Mouse (Mus musculus) hindbrain, embryonic 16.5 days (tissue): ENCODE results near the gene Phip. TPM values are rescaled to one million over a fixed set of nuclear protein-coding genes. Genes with fewer than 3 reads are reported as not detected.

Experiments used
- ATAC-seq: fragments of 200-750 bp; cut with Nextera tagmentation; 2 replicates; pipeline ENCODE4 v1.8.0; 2017; ENCODE audit warnings: moderate TSS enrichment, moderate library complexity
- H3K27ac ChIP-seq: fragments of 300-500 bp; sonication (generic); 2 replicates; pipeline ENCODE4 v1.5.1; 2014; ENCODE audit warnings: low read depth, mild to moderate bottlenecking, control low read depth, low read length, moderate library complexity
- H3K27me3 ChIP-seq: fragments of 300-500 bp; sonication (generic); replicated peaks from 2 replicates; pipeline ENCODE4 v1.6.1; 2014; ENCODE audit warnings: low read length; ENCODE audit not compliant: control insufficient read depth, insufficient read depth
- H3K36me3 ChIP-seq: fragments of 300-500 bp; sonication (generic); 2 replicates; pipeline ENCODE4 v1.6.1; 2014; ENCODE audit warnings: mild to moderate bottlenecking, low read length, moderate library complexity, mixed read lengths; ENCODE audit not compliant: control insufficient read depth, insufficient read depth
- H3K4me1 ChIP-seq: fragments of 300-500 bp; sonication (generic); 2 replicates; pipeline ENCODE4 v1.6.1; 2014; ENCODE audit warnings: low read depth, low read length; ENCODE audit not compliant: control insufficient read depth, insufficient read depth
- H3K4me2 ChIP-seq: fragments of 300-500 bp; sonication (generic); 2 replicates; pipeline ENCODE4 v1.6.1; 2014; ENCODE audit warnings: mild to moderate bottlenecking, low read length, control low read depth, moderate library complexity
- H3K4me3 ChIP-seq: fragments of 300-500 bp; sonication (generic); 2 replicates; pipeline ENCODE4 v1.5.1; 2014; ENCODE audit warnings: mild to moderate bottlenecking, low read length, control low read depth, moderate library complexity
- H3K9ac ChIP-seq: fragments of 300-500 bp; sonication (generic); 2 replicates; pipeline ENCODE4 v1.6.1; 2014; ENCODE audit warnings: low read depth, mild to moderate bottlenecking, control low read depth, low read length, moderate library complexity
- H3K9me3 ChIP-seq: fragments of 300-500 bp; sonication (generic); 2 replicates; pipeline ENCODE4 v1.6.1; 2014; ENCODE audit warnings: mild to moderate bottlenecking, low read length, moderate library complexity; ENCODE audit not compliant: control insufficient read depth
- WGBS: fragments of 180-500 bp; shearing (Covaris S2); extraction: QIAGEN DNeasy Blood & Tissue Kit; methylation state at CpG from one replicate; pipeline ENCODE4 v1.1.7; 2014; 5-methylcytosine and 5-hydroxymethylcytosine counted together
- polyA plus RNA-seq: library from polyadenylated mRNA; unstranded; fragments of >200 nt; fragmentation: Nextera tagmentation; extraction: Ambion mirVana; gene quantifications from 2 replicates; pipeline ENCODE4 v1.2.1, GENCODE M21; 2015

Phip gene
- polyA plus RNA-seq, 1 experiment from 2014 or later = 70.0 TPM

- no peak overlapping the region for H3K4me3 ChIP-seq
- WGBS = 36% methylated on average over 3 of the region's 3 CpGs
- H3K4me2 ChIP-seq = no peak overlapping the region
- H3K4me1 ChIP-seq = no peaks in the 10 kb centered on the region
- no peak overlapping the region for H3K27ac ChIP-seq
- H3K36me3 ChIP-seq = no peaks in the 10 kb centered on the region
- no peak overlapping the region for H3K9ac ChIP-seq
- H3K9me3 ChIP-seq = no peaks in the 10 kb centered on the region
- ATAC-seq = no peak
- H3K27me3 ChIP-seq = no peaks in the 10 kb centered on the region
These were observed 120.2 kb downstream of the Phip start for GRCm38 (mm10) chr9:82854973-82855614.

GRCm38 (mm10) chr9:82854040-82854439, 121.3 kb downstream of the Phip start:
- Histone ChIP-seq H3K4me1 (no peaks in the 10 kb centered on the region), H3K27ac (no peak overlapping the region), H3K9ac (no peak overlapping the region), H3K4me3 (no peak overlapping the region), H3K36me3 (no peaks in the 10 kb centered on the region), H3K4me2 (no peak overlapping the region), H3K27me3 (no peaks in the 10 kb centered on the region), H3K9me3 (no peaks in the 10 kb centered on the region)
- WGBS = 54% methylated on average over 2 of the region's 2 CpGs
- peak; percentile 70 for ATAC-seq

- H3K4me2 ChIP-seq = no peak overlapping the region
- no peaks in the 10 kb centered on the region for H3K27me3 ChIP-seq
- no peaks in the 10 kb centered on the region for H3K4me1 ChIP-seq
- WGBS = 94% methylated on average over 4 of the region's 4 CpGs
- no peaks in the 10 kb centered on the region for H3K9me3 ChIP-seq
- no peak overlapping the region for H3K27ac ChIP-seq
- H3K36me3 ChIP-seq = peaks cover 16% of the 10 kb centered on the region
- no peak overlapping the region for H3K9ac ChIP-seq
- no peak for ATAC-seq
- H3K4me3 ChIP-seq = no peak overlapping the region
These were observed 132.6 kb downstream of the Phip start for GRCm38 (mm10) chr9:82842671-82843070.

GRCm38 (mm10) chr9:82835921-82836320, 139.4 kb downstream of the Phip start:
- H3K4me3 ChIP-seq = no peak overlapping the region
- 65% methylated on average over 6 of the region's 6 CpGs for WGBS
- H3K9me3 ChIP-seq = no peaks in the 10 kb centered on the region
- H3K4me2 ChIP-seq = no peak overlapping the region
- H3K27me3 ChIP-seq = no peaks in the 10 kb centered on the region
- peaks cover 5% of the 10 kb centered on the region for H3K4me1 ChIP-seq
- no peak overlapping the region for H3K27ac ChIP-seq
- no peak overlapping the region for H3K9ac ChIP-seq
- peaks cover 3% of the 10 kb centered on the region; the same call in 1 of the 2 replicates for H3K36me3 ChIP-seq
- 0 out of 2 replicates have a peak, but pooled peaks have one; percentile 42 for ATAC-seq

GRCm38 (mm10) chr9:82831891-82832290, 143.4 kb downstream of the Phip start:
- WGBS = 71% methylated on average over 4 of the region's 4 CpGs
- no peak for ATAC-seq
- Histone ChIP-seq H3K27ac (no peak overlapping the region), H3K36me3 (no peaks in the 10 kb centered on the region), H3K9ac (no peak overlapping the region), H3K27me3 (no peaks in the 10 kb centered on the region), H3K4me3 (no peak overlapping the region), H3K4me1 (peaks cover 10% of the 10 kb centered on the region), H3K9me3 (no peaks in the 10 kb centered on the region), H3K4me2 (no peak overlapping the region)

GRCm38 (mm10) chr9:82829693-82830430, 145.5 kb downstream of the Phip start:
- ATAC-seq = peak; percentile 97
- H3K27ac ChIP-seq = peak overlapping the region; percentile 92
- peak overlapping the region; percentile 81 for H3K4me3 ChIP-seq
- H3K4me2 ChIP-seq = peak overlapping the region; percentile 74
- no peaks in the 10 kb centered on the region for H3K9me3 ChIP-seq
- H3K27me3 ChIP-seq = no peaks in the 10 kb centered on the region
- WGBS = under 1% methylated on average over 55 of the region's 65 CpGs
- peaks cover 10% of the 10 kb centered on the region for H3K4me1 ChIP-seq
- no peaks in the 10 kb centered on the region for H3K36me3 ChIP-seq
- H3K9ac ChIP-seq = peak overlapping the region; percentile 93

- H3K9me3 ChIP-seq = no peaks in the 10 kb centered on the region
- no peaks in the 10 kb centered on the region for H3K36me3 ChIP-seq
- peaks cover 10% of the 10 kb centered on the region for H3K4me1 ChIP-seq
- peak; percentile 34 for ATAC-seq
- peak within 1 kb of the TSS; percentile 92 for H3K27ac ChIP-seq
- no peaks in the 10 kb centered on the region for H3K27me3 ChIP-seq
- H3K4me2 ChIP-seq = peak within 1 kb of the TSS; percentile 74
- WGBS = 10% methylated on average over 20 of the region's 20 CpGs
- peak within 1 kb of the TSS; percentile 81 for H3K4me3 ChIP-seq
- H3K9ac ChIP-seq = peak within 1 kb of the TSS; percentile 93
These were observed 146.2 kb downstream of the Phip start, which contains the start of gene Irak1bp1 for GRCm38 (mm10) chr9:82829007-82829689. Irak1bp1 (plus strand) TSS chr9:82829540.

- no peak overlapping the region for H3K9ac ChIP-seq
- H3K36me3 ChIP-seq = no peaks in the 10 kb centered on the region
- no peaks in the 10 kb centered on the region for H3K27me3 ChIP-seq
- ATAC-seq = no peak
- WGBS = 94% methylated on average over 6 of the region's 6 CpGs
- no peak overlapping the region for H3K4me3 ChIP-seq
- H3K4me1 ChIP-seq = peaks cover 8% of the 10 kb centered on the region
- no peak overlapping the region for H3K4me2 ChIP-seq
- no peaks in the 10 kb centered on the region for H3K9me3 ChIP-seq
- H3K27ac ChIP-seq = no peak overlapping the region
These were observed 148.9 kb downstream of the Phip start for GRCm38 (mm10) chr9:82826426-82826825.
